18 mouse cellular contexts compared by ENCODE assay signal in genomic region chr4:41303671-41304070, GRCm38 (mm10). TPM values are rescaled to one million over a fixed set of nuclear protein-coding genes. Genes with fewer than 3 reads are reported as not detected.
DNase-seq lines count a peak whose midpoint lies in the region; ATAC-seq and TF ChIP-seq lines count a peak whose summit lies in the region.
"Had no signal": no experiment of that assay in that cellular context is flagged by ENCODE, and none has a peak within 500 bp of the region (broad histone marks: within the 10 kb centered on the region; RNA-seq: fewer than 3 reads in every experiment).

No protein-coding gene starts in this region.

- no peak for TF ChIP-seq CTCF in G1E (IDR thresholded peaks at IDR 0.05; ENCODE audit: low read depth, low read length)
- no peak for TF ChIP-seq CTCF in gastrocnemius, adult 2 months (IDR thresholded peaks at IDR 0.05)

- H3K27me3 ChIP-seq in G1E (ENCODE audit: insufficient read depth, low read length) = no peaks in the 10 kb centered on the region
- H3K27me3 ChIP-seq in liver, embryonic 16.5 days (ENCODE audit: control insufficient read depth, insufficient read depth, low read depth, low read length) = no peaks in the 10 kb centered on the region
- H3K27me3 ChIP-seq: embryonic facial prominence, embryonic 13.5 days; hindbrain, embryonic 15.5 days had no signal

- H3K36me3 ChIP-seq in G1E (replicated peaks) = peaks cover 93% of the 10 kb centered on the region
- peaks cover 65% of the 10 kb centered on the region for H3K36me3 ChIP-seq in liver, embryonic 16.5 days (ENCODE audit: control insufficient read depth, insufficient read depth)

- peak overlapping the region; percentile 8; the same call in 1 of the 2 replicates for H3K27ac ChIP-seq in liver, embryonic 16.5 days (ENCODE audit: low read length)
- no peak overlapping the region for H3K27ac ChIP-seq in gastrocnemius, adult 2 months
- H3K27ac ChIP-seq: embryonic facial prominence, embryonic 13.5 days; forebrain, embryonic 10.5 days; hindbrain, embryonic 15.5 days; kidney, postnatal 0 days; stomach, postnatal 0 days had no signal

- no peak for ATAC-seq in G1E (ENCODE audit: extremely low read depth, insufficient number of reproducible peaks, low FRiP score, poor library complexity, severe bottlenecking)
- no peak for ATAC-seq in liver, embryonic 16.5 days (ENCODE audit: low read depth)
- ATAC-seq: intestine, embryonic 16.5 days had no signal

- H3K4me3 ChIP-seq in G1E (ENCODE audit: low read depth, low read length) = peak overlapping the region; percentile 6; the same call in 1 of the 2 replicates
- no peak overlapping the region for H3K4me3 ChIP-seq in liver, embryonic 16.5 days (ENCODE audit: low read depth, low read length)
- no peak overlapping the region for H3K4me3 ChIP-seq in gastrocnemius, adult 2 months
- H3K4me3 ChIP-seq: embryonic facial prominence, embryonic 13.5 days; forebrain, embryonic 10.5 days; hindbrain, embryonic 15.5 days had no signal

- no peak overlapping the region for H3K4me2 ChIP-seq in liver, embryonic 16.5 days (ENCODE audit: low read depth, low read length)
- H3K4me2 ChIP-seq: embryonic facial prominence, embryonic 13.5 days; heart, embryonic 11.5 days; hindbrain, embryonic 15.5 days; lung, embryonic 14.5 days had no signal

- whole genome bisulfite sequencing in liver, embryonic 16.5 days (ENCODE audit: insufficient replicate concordance) = 73% methylated on average over 7 of the region's 7 CpGs

- no peaks in the 10 kb centered on the region for H3K9me3 ChIP-seq in G1E (replicated peaks)
- H3K9me3 ChIP-seq in liver, embryonic 16.5 days (replicated peaks; ENCODE audit: control insufficient read depth, low read length) = no peaks in the 10 kb centered on the region
- H3K9me3 ChIP-seq: embryonic facial prominence, embryonic 13.5 days; forebrain, embryonic 10.5 days; hindbrain, embryonic 15.5 days had no signal

- peak; percentile 45 for DNase-seq in cerebellum, adult 9-10 months
- no peak for DNase-seq in cerebellum, adult 11 months
- DNase-seq in G1E (ENCODE audit: low spot score) (no peak), adipocyte (ENCODE audit: low spot score) (no peak)
- DNase-seq in cerebellum, postnatal 10 days = peak; percentile 51 to 56
- DNase-seq in kidney, adult 9 months = no peak
- no peak for DNase-seq in gastrocnemius, adult 2 months
- DNase-seq: adrenal gland, postnatal 10 days; heart, postnatal 14 days had no signal

- H3K9ac ChIP-seq in liver, embryonic 16.5 days (ENCODE audit: low read depth, low read length) = no peak overlapping the region
- H3K9ac ChIP-seq: hindbrain, embryonic 15.5 days; lung, embryonic 14.5 days had no signal

- peaks cover 43% of the 10 kb centered on the region for H3K4me1 ChIP-seq in G1E (ENCODE audit: insufficient read depth, low read depth, low read length)
- peaks cover 21% of the 10 kb centered on the region for H3K4me1 ChIP-seq in liver, embryonic 16.5 days (ENCODE audit: control insufficient read depth, low read depth, low read length)
- H3K4me1 ChIP-seq: embryonic facial prominence, embryonic 13.5 days; forebrain, embryonic 10.5 days; hindbrain, embryonic 15.5 days had no signal

- intact Hi-C loops in gastrocnemius, adult 2 months (cut with DNase I) = no loop called here

RNA-seq across cellular contexts. Expression of gene Dcaf12, which starts 11.0 kb away (rescaled TPM):
- total RNA-seq in G1E (2014; fragmentation: Nextera tagmentation) (45.1 and 52.4 TPM in 2 replicates), G1E (2017) (39.1 and 41.8 TPM in 2 replicates)
- 49.2 and 50.8 TPM in 2 replicates for polyA plus RNA-seq in G1E (2012)
- 79.7 and 87.8 TPM in 2 replicates for polyA plus RNA-seq in liver, embryonic 16.5 days (2015; fragmentation: Nextera tagmentation; extraction: Ambion mirVana)
- 10 to 100 TPM; 27.3 to 28.9 TPM for total RNA-seq in gastrocnemius, adult 2 months (2021)

RNA-seq across cellular contexts. Expression of gene Ubap2, which starts 28.7 kb away (rescaled TPM):
- total RNA-seq in G1E (2014; fragmentation: Nextera tagmentation) = 116 and 135 TPM in 2 replicates
- 12.0 and 14.3 TPM in 2 replicates for total RNA-seq in G1E (2017)
- 552 and 920 TPM in 2 replicates for polyA plus RNA-seq in G1E (2012)
- polyA plus RNA-seq in liver, embryonic 16.5 days (2015; fragmentation: Nextera tagmentation; extraction: Ambion mirVana) = 20.4 and 23.9 TPM in 2 replicates
- total RNA-seq in gastrocnemius, adult 2 months (2021) = 10 to 100 TPM; 96.3 to 96.7 TPM

RNA-seq across cellular contexts. Expression of gene Ubap1, which starts 45.1 kb away (rescaled TPM):
- 25.1 and 39.2 TPM in 2 replicates for total RNA-seq in G1E (2014; fragmentation: Nextera tagmentation)
- total RNA-seq in G1E (2017) = 27.5 and 30.4 TPM in 2 replicates
- 18.3 and 19.0 TPM in 2 replicates for polyA plus RNA-seq in G1E (2012)
- polyA plus RNA-seq in liver, embryonic 16.5 days (2015; fragmentation: Nextera tagmentation; extraction: Ambion mirVana) = 32.8 and 36.8 TPM in 2 replicates
- 10 to 100 TPM; 35.7 to 39.2 TPM for total RNA-seq in gastrocnemius, adult 2 months (2021)

Comparison
In these comparisons a context has a peak if more than half of its experiments do, and no peak if none do; other contexts are left out.
1. DNase-seq: peak in cerebellum, adult 9-10 months (single experiment) and cerebellum, postnatal 10 days (2 of 2); none in cerebellum, adult 11 months (single experiment), G1E (single experiment), kidney, adult 9 months (single experiment), adipocyte (single experiment) and gastrocnemius, adult 2 months (single experiment).